Mouse (Mus musculus) lung, postnatal 14 days (tissue): ENCODE results near the gene Pip4k2c.
"Not testable (repeated sequence)": the region's sequence is repeated elsewhere in the genome, so short reads cannot be mapped to it uniquely, and the experiment has no call there.

Experiments used
- DNase-seq: peaks from one replicate; pipeline ENCODE4 v3.0.0; 2021

The Pip4k2c gene

GRCm38 (mm10) chr10:127166771-127167613 lies 44.4 kb downstream of the Pip4k2c start:
- DNase-seq: no peak

GRCm38 (mm10) chr10:127166404-127166715 lies 45.0 kb downstream of the Pip4k2c start:
- no peak for DNase-seq

- DNase-seq: peak; percentile 46
Measured at GRCm38 (mm10) chr10:127165654-127166403, 45.6 kb downstream of the Pip4k2c start.

- no peak for DNase-seq
Measured at GRCm38 (mm10) chr10:127165354-127165653, 46.1 kb downstream of the Pip4k2c start.

GRCm38 (mm10) chr10:127164631-127165353 lies 46.6 kb downstream of the Pip4k2c start, which contains the start of gene B4galnt1:
B4galnt1 (plus strand) TSS chr10:127165225.
- peak; percentile 76 for DNase-seq

- DNase-seq: no peak
Measured at GRCm38 (mm10) chr10:127164190-127164589, 47.2 kb downstream of the Pip4k2c start.

- not testable (repeated sequence) for DNase-seq
Measured at GRCm38 (mm10) chr10:127162771-127163261, 48.6 kb downstream of the Pip4k2c start.

GRCm38 (mm10) chr10:127160728-127161127 lies 50.7 kb downstream of the Pip4k2c start:
- no peak for DNase-seq

- DNase-seq: no peak
Measured at GRCm38 (mm10) chr10:127160081-127160480, 51.3 kb downstream of the Pip4k2c start.

- DNase-seq: no peak
Measured at GRCm38 (mm10) chr10:127158471-127158870, 52.9 kb downstream of the Pip4k2c start.

GRCm38 (mm10) chr10:127156511-127156910 lies 54.9 kb downstream of the Pip4k2c start:
- DNase-seq: no peak

- DNase-seq: no peak
Measured at GRCm38 (mm10) chr10:127156089-127156488, 55.3 kb downstream of the Pip4k2c start.

- DNase-seq: no peak
Measured at GRCm38 (mm10) chr10:127154652-127155051, 56.7 kb downstream of the Pip4k2c start.

- DNase-seq: no peak
Measured at GRCm38 (mm10) chr10:127154241-127154640, 57.1 kb downstream of the Pip4k2c start.

GRCm38 (mm10) chr10:127153323-127153722 lies 58.1 kb downstream of the Pip4k2c start:
- DNase-seq: no peak

- DNase-seq: not testable (repeated sequence)
Measured at GRCm38 (mm10) chr10:127152556-127152955, 58.8 kb downstream of the Pip4k2c start.

GRCm38 (mm10) chr10:127151233-127151632 lies 60.2 kb downstream of the Pip4k2c start:
- DNase-seq: not testable (repeated sequence)

GRCm38 (mm10) chr10:127150471-127150872 lies 60.9 kb downstream of the Pip4k2c start:
- DNase-seq: no peak

GRCm38 (mm10) chr10:127147135-127147534 lies 64.2 kb downstream of the Pip4k2c start:
- DNase-seq: no peak
